Mouse (Mus musculus) cerebellum, adult 2 months (tissue): ENCODE measurements around the gene Zfp821.
A peak's percentile ranks its signal among the peaks of the same experiment; 100 is the strongest.

ENCODE experiments used
- CTCF ChIP-seq: fragments of 200-500 bp; IDR thresholded peaks from 2 replicates; pipeline ENCODE4 v1.5.1; 2011; ENCODE audit warnings: low read depth, mild to moderate bottlenecking, control low read depth, low read length, moderate library complexity, borderline replicate concordance; ENCODE audit not compliant: insufficient read depth
- POLR2A ChIP-seq: fragments of 200-500 bp; IDR thresholded peaks from 2 replicates; pipeline ENCODE4 v1.6.1; 2011; ENCODE audit warnings: low read length, control low read depth, borderline replicate concordance; ENCODE audit not compliant: insufficient read depth

GRCm38 (mm10) chr8:109706874-109707237 lies 1.5 kb downstream of the Zfp821 start:
- TF ChIP-seq CTCF: peak; percentile 82
- no peak for TF ChIP-seq POLR2A
